Mouse (Mus musculus) bone marrow macrophage, adult 2 months (primary cell): ENCODE results near the gene Cfap54. TPM values are rescaled to one million over a fixed set of nuclear protein-coding genes. Genes with fewer than 3 reads are reported as not detected.

Experiments used
- H3K27ac ChIP-seq: 2 replicates; pipeline ENCODE4 v1.5.1; 2012; ENCODE audit warnings: low read depth, low read length; ENCODE audit not compliant: insufficient read depth
- H3K4me1 ChIP-seq: 2 replicates; pipeline ENCODE4 v1.6.1; 2012; ENCODE audit warnings: low read length; ENCODE audit not compliant: control insufficient read depth, insufficient read depth
- H3K4me3 ChIP-seq: 2 replicates; pipeline ENCODE4 v1.5.1; 2012; ENCODE audit warnings: mild to moderate bottlenecking, low read length, moderate library complexity; ENCODE audit not compliant: insufficient read depth
- CTCF ChIP-seq: IDR thresholded peaks from 2 replicates; pipeline ENCODE4 v1.5.1; 2012; ENCODE audit warnings: low read depth, mild to moderate bottlenecking, low read length, moderate library complexity
- POLR2A ChIP-seq: IDR thresholded peaks from 2 replicates; pipeline ENCODE4 v1.6.1; 2012; ENCODE audit warnings: mild to moderate bottlenecking, low read depth, low read length, borderline replicate concordance
- polyA plus RNA-seq: library from polyadenylated mRNA; stranded (reverse); fragments of >200 nt; gene quantifications from 2 replicates; pipeline ENCODE4 v1.2.4, GENCODE M21; 2012; ENCODE audit not compliant: missing spikeins, insufficient read depth, insufficient read length

Gene Cfap54
- polyA plus RNA-seq, 1 experiment: not detected

DNA sequence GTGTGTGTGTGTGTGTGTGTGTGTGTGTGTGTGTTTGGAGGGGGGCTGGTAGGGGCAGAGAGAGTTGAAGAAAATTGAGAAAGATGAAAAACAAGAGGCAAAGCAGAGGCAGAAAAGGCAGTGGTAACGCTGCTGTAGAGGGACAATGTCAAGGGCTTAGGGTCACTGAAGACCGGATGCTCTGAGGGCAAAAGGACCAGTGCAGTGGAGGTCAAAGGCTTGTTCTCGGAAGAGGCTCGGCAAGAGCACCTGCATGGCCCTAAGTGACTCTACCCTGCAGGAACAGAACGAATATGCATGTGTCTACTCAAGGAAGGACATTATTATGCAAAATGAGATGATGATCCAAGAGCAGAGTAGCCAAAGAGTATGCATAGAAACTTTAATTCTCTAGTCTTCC is 264.5 kb downstream of the Cfap54 start:
- Histone ChIP-seq H3K27ac (no peak overlapping the region), H3K4me1 (no peaks in the 10 kb centered on the region), H3K4me3 (no peak overlapping the region)
- no peak for TF ChIP-seq CTCF
- no peak for TF ChIP-seq POLR2A

DNA sequence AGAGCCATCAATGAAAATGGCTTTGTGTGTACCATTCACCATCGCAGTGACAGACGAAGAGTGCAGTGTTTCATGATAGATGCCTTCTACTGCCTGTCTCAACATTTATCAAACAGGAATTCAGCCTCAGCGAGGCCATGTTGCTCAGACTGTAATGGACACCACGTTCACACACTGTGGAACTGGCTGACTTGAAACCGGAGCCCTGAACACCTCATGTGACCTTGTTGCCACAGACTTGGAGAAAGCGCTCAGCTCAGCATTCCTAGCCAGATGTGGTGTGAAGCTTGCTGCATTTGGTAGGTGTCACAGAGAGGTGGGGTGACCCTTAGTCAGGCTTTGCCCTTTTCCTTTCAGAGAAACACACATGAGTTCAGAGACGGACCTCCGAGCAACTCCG is 270.5 kb downstream of the Cfap54 start:
- Histone ChIP-seq H3K27ac (no peak overlapping the region), H3K4me1 (no peaks in the 10 kb centered on the region), H3K4me3 (no peak overlapping the region)
- no peak for TF ChIP-seq CTCF
- TF ChIP-seq POLR2A: no peak

DNA sequence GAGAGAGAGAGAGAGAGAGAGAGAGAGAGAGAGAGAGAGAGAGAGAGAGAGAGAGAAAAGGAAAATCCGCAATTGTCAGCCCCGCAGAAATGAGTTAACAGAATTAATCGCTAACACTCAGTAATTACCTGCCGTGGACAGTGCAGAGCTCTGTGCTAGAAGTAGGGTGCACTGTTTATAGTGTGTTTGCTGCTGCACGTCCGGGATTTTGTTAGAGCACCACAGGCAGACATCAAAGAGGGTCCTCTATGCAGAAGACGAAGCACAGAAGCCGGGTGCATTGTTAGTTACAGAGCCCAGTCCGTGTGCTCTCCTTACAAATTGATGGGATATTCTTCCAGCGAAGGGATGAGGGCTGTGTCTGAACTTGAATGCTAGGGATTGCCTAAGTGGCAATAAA is 289.5 kb downstream of the Cfap54 start:
- H3K27ac ChIP-seq: no peak overlapping the region
- no peak overlapping the region for H3K4me3 ChIP-seq
- H3K4me1 ChIP-seq: no peaks in the 10 kb centered on the region
- TF ChIP-seq POLR2A: no peak
- no peak for TF ChIP-seq CTCF

DNA sequence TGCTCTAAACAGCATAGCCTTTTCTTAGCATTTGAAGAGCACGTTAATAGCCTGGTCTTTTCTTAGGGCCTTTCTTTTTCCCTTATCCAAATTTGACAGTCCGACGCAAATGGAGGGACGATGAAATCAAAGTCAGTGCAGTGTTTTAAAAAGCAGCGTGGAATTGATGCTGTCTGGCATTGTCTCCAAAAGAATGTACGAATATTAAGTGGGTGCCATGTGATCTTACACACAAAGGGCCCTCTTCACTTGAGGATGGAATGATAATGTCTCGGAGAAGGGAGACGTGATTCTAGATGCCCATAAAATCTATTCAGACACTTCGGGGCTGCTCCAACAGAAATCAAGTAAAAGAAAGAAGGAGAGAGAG is 289.9 kb downstream of the Cfap54 start:
- Histone ChIP-seq H3K4me3 (no peak overlapping the region), H3K27ac (no peak overlapping the region), H3K4me1 (no peaks in the 10 kb centered on the region)
- TF ChIP-seq POLR2A (no peak), CTCF (no peak)

DNA sequence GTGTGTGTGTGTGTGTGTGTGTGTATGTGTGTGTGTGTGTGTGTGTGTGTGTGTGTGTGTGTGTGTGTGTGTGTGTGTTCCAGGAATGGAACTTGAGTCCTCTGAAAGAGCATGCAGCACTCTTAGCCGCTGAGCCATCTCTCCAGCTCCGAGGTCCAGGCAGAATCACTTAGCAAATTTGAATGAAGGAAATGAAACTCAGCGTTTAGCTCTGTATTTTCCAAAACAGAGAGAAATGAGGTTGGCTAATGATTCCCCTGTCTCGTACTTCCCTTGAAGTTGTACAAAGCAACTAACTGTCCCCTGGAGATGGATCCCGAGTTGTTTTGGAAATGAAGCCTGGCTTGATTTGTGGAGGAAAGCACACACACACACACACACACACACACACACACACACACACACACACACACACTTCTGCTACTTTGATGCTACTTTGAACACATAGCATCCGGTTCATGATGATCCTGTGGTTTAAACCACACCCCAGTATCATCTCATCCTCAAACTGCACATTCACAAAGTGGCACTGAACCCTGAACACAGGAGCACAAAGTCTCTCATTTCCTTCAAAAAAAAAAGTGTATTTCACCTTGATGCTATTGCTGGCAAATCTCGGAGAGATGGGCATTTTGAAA is 290.4 kb downstream of the Cfap54 start:
- H3K4me1 ChIP-seq: no peaks in the 10 kb centered on the region
- no peak overlapping the region for H3K27ac ChIP-seq
- TF ChIP-seq CTCF (no peak), POLR2A (no peak)
- no peak overlapping the region for H3K4me3 ChIP-seq

DNA sequence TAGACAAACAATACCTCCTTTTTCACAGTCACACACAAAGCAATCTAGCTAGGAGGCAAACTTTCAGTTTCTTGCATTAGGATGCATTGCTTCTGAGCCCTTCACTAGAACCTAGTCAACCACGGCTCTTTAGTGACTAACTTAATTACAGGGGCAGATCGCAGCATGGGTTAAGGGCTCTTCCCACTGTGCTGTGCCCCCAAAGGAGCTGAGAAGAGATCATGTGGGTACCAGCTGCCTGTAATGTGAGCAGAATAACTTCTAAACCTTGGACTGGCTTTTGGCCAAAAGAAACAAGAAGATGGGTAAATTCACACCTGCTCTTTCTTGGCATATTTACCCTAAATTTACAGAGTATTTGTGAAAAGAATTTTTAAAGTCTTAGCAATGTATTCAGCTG is 291.2 kb downstream of the Cfap54 start:
- Histone ChIP-seq H3K4me3 (no peak overlapping the region), H3K4me1 (no peaks in the 10 kb centered on the region), H3K27ac (no peak overlapping the region)
- no peak for TF ChIP-seq CTCF

DNA sequence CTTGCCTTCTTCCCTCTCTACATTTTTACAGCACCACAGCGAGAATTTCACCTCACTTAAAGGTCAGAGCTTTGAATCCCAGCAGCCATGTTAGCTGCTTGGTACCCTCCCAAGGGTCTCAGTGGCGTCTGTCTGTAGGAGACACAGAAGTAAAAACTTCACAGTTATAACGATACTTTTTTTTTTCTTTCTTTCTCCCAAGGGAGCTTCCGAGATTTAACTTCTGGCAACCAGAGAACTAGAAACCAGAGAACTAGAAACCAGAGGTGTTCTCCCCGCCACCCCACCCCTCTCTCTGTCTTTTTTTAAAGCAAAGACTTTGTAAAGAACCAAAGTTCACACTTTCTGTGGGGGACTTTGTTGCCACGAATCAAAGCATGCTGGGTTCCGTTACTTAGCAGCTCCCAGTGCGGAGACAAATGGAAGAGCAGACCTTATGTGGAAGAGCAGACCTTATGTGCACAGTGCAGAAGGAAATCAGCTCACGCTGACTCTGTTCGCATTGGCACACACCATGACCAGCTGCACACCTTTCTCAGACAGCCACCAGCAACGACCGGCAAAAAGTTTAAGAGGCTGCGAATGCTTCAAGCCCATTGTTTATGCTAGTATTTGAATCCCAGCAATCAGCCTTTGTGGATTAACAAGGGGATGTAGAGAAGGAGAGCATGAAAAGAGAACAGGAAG is 292.9 kb downstream of the Cfap54 start:
- no peak overlapping the region for H3K4me3 ChIP-seq
- no peak overlapping the region for H3K27ac ChIP-seq
- no peaks in the 10 kb centered on the region for H3K4me1 ChIP-seq
- TF ChIP-seq POLR2A (no peak), CTCF (no peak)

DNA sequence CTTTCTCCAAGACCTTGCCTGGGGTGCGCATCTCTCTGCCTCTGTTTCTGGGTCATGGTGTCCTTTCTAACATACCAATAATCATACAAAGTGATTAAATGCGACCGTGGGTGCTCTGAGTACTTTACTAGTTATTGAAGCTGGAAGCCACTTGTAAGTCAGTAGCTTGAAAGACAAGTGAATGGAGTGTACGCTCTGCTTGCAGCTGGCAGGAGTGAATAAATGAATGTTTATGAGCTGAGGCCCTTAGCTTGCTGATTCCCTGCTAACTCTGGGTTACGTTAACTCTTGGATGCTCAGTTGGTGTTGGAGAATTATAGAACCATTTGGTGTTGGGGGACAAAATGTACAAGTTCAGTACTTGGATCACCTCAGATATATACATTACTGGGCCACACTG is 298.7 kb downstream of the Cfap54 start:
- Histone ChIP-seq H3K4me3 (no peak overlapping the region), H3K4me1 (no peaks in the 10 kb centered on the region), H3K27ac (no peak overlapping the region)
- TF ChIP-seq CTCF: no peak
- no peak for TF ChIP-seq POLR2A

DNA sequence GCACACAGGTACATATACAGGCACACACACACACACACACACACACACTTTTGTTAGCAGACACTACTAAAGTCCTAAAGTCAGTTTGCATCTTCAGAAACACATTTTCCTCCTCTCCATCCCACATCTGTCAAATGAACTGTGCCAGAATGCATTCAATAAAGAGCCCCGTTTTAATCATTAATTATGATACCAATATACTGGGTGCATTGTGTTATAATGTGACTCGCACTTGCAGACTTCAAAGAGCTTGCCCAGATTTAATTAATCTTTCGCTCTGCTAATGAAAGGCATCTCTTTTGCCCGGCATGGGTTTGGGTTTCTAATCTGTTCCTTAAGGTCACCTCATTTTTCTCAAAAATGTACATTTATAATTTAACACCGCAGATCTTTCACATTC is 327.1 kb downstream of the Cfap54 start:
- Histone ChIP-seq H3K4me3 (no peak overlapping the region), H3K27ac (no peak overlapping the region), H3K4me1 (no peaks in the 10 kb centered on the region)
- TF ChIP-seq CTCF: no peak
- no peak for TF ChIP-seq POLR2A

DNA sequence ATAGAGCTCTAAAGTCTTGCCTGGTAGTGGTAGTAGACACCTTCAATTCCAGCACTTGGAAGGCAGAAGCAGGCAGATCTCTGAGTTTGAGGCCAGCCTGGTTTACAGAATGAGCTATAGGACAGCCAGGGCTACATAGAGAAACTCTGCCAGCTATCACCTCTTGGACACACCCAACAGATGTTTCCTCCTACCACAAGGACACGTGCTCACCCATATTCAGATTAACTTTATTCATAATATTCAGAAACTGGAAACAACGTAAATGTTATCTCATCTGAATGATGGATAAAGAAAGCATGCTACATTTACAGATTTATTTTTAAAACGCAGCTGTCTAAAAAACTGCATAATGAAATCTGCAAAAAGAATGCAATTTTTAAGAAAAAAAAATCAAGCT is 351.1 kb downstream of the Cfap54 start:
- no peak overlapping the region for H3K4me3 ChIP-seq
- H3K27ac ChIP-seq: no peak overlapping the region
- H3K4me1 ChIP-seq: no peaks in the 10 kb centered on the region
- no peak for TF ChIP-seq POLR2A
- no peak for TF ChIP-seq CTCF

DNA sequence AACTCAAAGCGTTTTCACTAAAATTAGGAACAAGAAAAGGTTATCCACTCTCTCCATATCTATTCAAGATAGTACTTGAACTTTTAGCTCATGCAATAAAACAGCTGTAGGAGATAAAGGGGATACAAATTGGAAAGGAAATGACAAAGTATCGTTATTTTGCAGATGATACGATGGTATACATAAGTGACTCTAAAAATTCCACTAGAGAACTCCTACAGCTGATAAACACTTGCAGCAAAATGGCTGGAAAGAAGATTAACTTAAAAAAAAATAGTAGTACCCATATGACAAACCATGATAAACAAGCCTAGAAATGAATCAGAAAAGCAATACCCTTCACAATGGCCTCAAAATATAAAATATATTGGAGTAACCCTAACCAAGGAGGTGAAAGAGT is 352.7 kb downstream of the Cfap54 start:
- Histone ChIP-seq H3K4me1 (no peaks in the 10 kb centered on the region), H3K27ac (no peak overlapping the region), H3K4me3 (no peak overlapping the region)
- TF ChIP-seq CTCF: no peak

Other genes with a start within 250 kb of the Cfap54 start
- 25.8 and 27.3 TPM in 2 replicates for gene Cdk17, start 79.3 kb upstream of the Cfap54 start, polyA plus RNA-seq
- 57.2 and 65.1 TPM in 2 replicates for gene Elk3, start 229.5 kb upstream of the Cfap54 start, polyA plus RNA-seq